Mouse (Mus musculus): ENCODE measurements around the gene Gm5901. TPM values are rescaled to one million over a fixed set of nuclear protein-coding genes. Genes with fewer than 3 reads are reported as not detected.
"Not testable (repeated sequence)": the region's sequence is repeated elsewhere in the genome, so short reads cannot be mapped to it uniquely, and the experiment has no call there.

Gene Gm5901
- not detected for total RNA-seq (2021)
- long read RNA-seq, experiment 1 = 0 reads
- long read RNA-seq, experiment 2 = 0 reads

- DNase-seq (ENCODE audit: low spot score in 2 of 2) = no peak
Measured at GRCm38 (mm10) chr7:105374866-105375265, at the start of gene Gm5901. Gm5901 (plus strand) TSS chr7:105375038.

GRCm38 (mm10) chr7:105325302-105325701 is 49.5 kb upstream of the Gm5901 start:
- no peak for DNase-seq (ENCODE audit: low spot score in 2 of 2)

GRCm38 (mm10) chr7:105334004-105334403 is 40.8 kb upstream of the Gm5901 start, which contains the start of gene Olfr690:
Olfr690 (minus strand) TSS chr7:105334104.
- DNase-seq (ENCODE audit: low spot score in 2 of 2) = no peak

- no peak for DNase-seq (ENCODE audit: low spot score in 2 of 2)
Measured at GRCm38 (mm10) chr7:105342170-105342569, 32.7 kb upstream of the Gm5901 start, which contains the start of gene Olfr691. Olfr691 (minus strand) TSS chr7:105342270.

GRCm38 (mm10) chr7:105342752-105343151 is 32.1 kb upstream of the Gm5901 start:
- no peak for DNase-seq (ENCODE audit: low spot score in 2 of 2)

- DNase-seq (ENCODE audit: low spot score in 2 of 2) = not testable (repeated sequence)
Measured at GRCm38 (mm10) chr7:105356064-105356463, 18.8 kb upstream of the Gm5901 start.

GRCm38 (mm10) chr7:105356487-105356886 is 18.4 kb upstream of the Gm5901 start:
- not testable (repeated sequence) for DNase-seq (ENCODE audit: low spot score in 2 of 2)

GRCm38 (mm10) chr7:105361713-105362112 is 13.1 kb upstream of the Gm5901 start:
- no peak for DNase-seq (ENCODE audit: low spot score in 2 of 2)

- no peak for DNase-seq (ENCODE audit: low spot score in 2 of 2)
Measured at GRCm38 (mm10) chr7:105367268-105367667, 7.6 kb upstream of the Gm5901 start.

- no peak for DNase-seq (ENCODE audit: low spot score in 2 of 2)
Measured at GRCm38 (mm10) chr7:105367930-105368329, 6.9 kb upstream of the Gm5901 start, which contains the start of gene Olfr692. Olfr692 (plus strand) TSS chr7:105368230.

GRCm38 (mm10) chr7:105368521-105368920 is 6.3 kb upstream of the Gm5901 start:
- no peak for DNase-seq (ENCODE audit: low spot score in 2 of 2)

- no peak for DNase-seq (ENCODE audit: low spot score in 2 of 2)
Measured at GRCm38 (mm10) chr7:105372912-105373311, 1.9 kb upstream of the Gm5901 start.

GRCm38 (mm10) chr7:105373509-105373908 is 1.3 kb upstream of the Gm5901 start:
- DNase-seq (ENCODE audit: low spot score in 2 of 2) = no peak

GRCm38 (mm10) chr7:105373976-105374375 is 862 bp upstream of the Gm5901 start:
- DNase-seq (ENCODE audit: low spot score in 2 of 2) = no peak

- no peak for DNase-seq (ENCODE audit: low spot score in 2 of 2)
Measured at GRCm38 (mm10) chr7:105380329-105380728, 5.5 kb downstream of the Gm5901 start.

GRCm38 (mm10) chr7:105387696-105388095 is 12.9 kb downstream of the Gm5901 start:
- no peak for DNase-seq (ENCODE audit: low spot score in 2 of 2)

GRCm38 (mm10) chr7:105390236-105390635 is 15.4 kb downstream of the Gm5901 start:
- no peak for DNase-seq (ENCODE audit: low spot score in 2 of 2)

GRCm38 (mm10) chr7:105394606-105395005 is 19.8 kb downstream of the Gm5901 start:
- no peak for DNase-seq (ENCODE audit: low spot score in 2 of 2)

GRCm38 (mm10) chr7:105395131-105395820 is 20.4 kb downstream of the Gm5901 start:
- DNase-seq (ENCODE audit: low spot score in 2 of 2) = no peak

- DNase-seq (ENCODE audit: low spot score in 2 of 2) = no peak
Measured at GRCm38 (mm10) chr7:105396126-105396525, 21.3 kb downstream of the Gm5901 start.

- no peak for DNase-seq (ENCODE audit: low spot score in 2 of 2)
Measured at GRCm38 (mm10) chr7:105399058-105399934, 24.5 kb downstream of the Gm5901 start.
